Mouse (Mus musculus): Measurements from ENCODE around the gene Fam131c. TPM values are rescaled to one million over a fixed set of nuclear protein-coding genes. Genes with fewer than 3 reads are reported as not detected.

The Fam131c gene
- polyA plus RNA-seq, 1 experiment from 2014 or later = 3.2 TPM

GRCm38 (mm10) chr4:141353868-141354267, 14.2 kb upstream of the Fam131c start:
- DNase-seq = peak; percentile 36
- Histone ChIP-seq H3K36me3 (ENCODE audit: insufficient read depth) (no peaks in the 10 kb centered on the region), H3K9ac (peak overlapping the region; percentile 16; the same call in 1 of the 2 replicates), H3K4me2 (no peak overlapping the region), H3K4me3 (ENCODE audit: low read depth, low read length) (no peak overlapping the region), H3K27me3 (ENCODE audit: insufficient read depth, low read length) (no peaks in the 10 kb centered on the region), H3K27ac (ENCODE audit: low read depth) (peak overlapping the region; percentile 24; the same call in 1 of the 2 replicates), H3K9me3 (ENCODE audit: low read depth, low read length) (no peaks in the 10 kb centered on the region), H3K4me1 (ENCODE audit: insufficient read depth) (no peaks in the 10 kb centered on the region)
- 53% methylated on average over 8 of the region's 8 CpGs for WGBS
- TF ChIP-seq CTCF (IDR thresholded peaks at IDR 0.05; ENCODE audit: low read depth) = no peak
- ATAC-seq (ENCODE audit: insufficient read depth) = 0 out of 2 replicates have a peak, but pooled peaks have one; percentile 48

GRCm38 (mm10) chr4:141357811-141358210, 10.2 kb upstream of the Fam131c start:
- Histone ChIP-seq H3K9ac (no peak overlapping the region), H3K9me3 (ENCODE audit: low read depth, low read length) (no peaks in the 10 kb centered on the region), H3K4me2 (no peak overlapping the region), H3K4me3 (ENCODE audit: low read depth, low read length) (no peak overlapping the region), H3K4me1 (ENCODE audit: insufficient read depth) (no peaks in the 10 kb centered on the region), H3K36me3 (ENCODE audit: insufficient read depth) (no peaks in the 10 kb centered on the region), H3K27ac (ENCODE audit: low read depth) (no peak overlapping the region), H3K27me3 (ENCODE audit: insufficient read depth, low read length) (no peaks in the 10 kb centered on the region)
- ATAC-seq (ENCODE audit: insufficient read depth) (no peak), DNase-seq (no peak)
- no peak for TF ChIP-seq CTCF (IDR thresholded peaks at IDR 0.05; ENCODE audit: low read depth)

GRCm38 (mm10) chr4:141359222-141359621, 8.8 kb upstream of the Fam131c start:
- Histone ChIP-seq H3K27me3 (ENCODE audit: insufficient read depth, low read length) (no peaks in the 10 kb centered on the region), H3K36me3 (ENCODE audit: insufficient read depth) (no peaks in the 10 kb centered on the region), H3K4me3 (ENCODE audit: low read depth, low read length) (no peak overlapping the region), H3K9me3 (ENCODE audit: low read depth, low read length) (no peaks in the 10 kb centered on the region), H3K4me1 (ENCODE audit: insufficient read depth) (no peaks in the 10 kb centered on the region), H3K9ac (no peak overlapping the region), H3K27ac (ENCODE audit: low read depth) (0 out of 2 replicates have a peak overlapping the region, but pooled peaks have one; percentile 36), H3K4me2 (no peak overlapping the region)
- no peak for TF ChIP-seq CTCF (IDR thresholded peaks at IDR 0.05; ENCODE audit: low read depth)
- ATAC-seq (ENCODE audit: insufficient read depth) (no peak), DNase-seq (no peak)
- WGBS = 85% methylated on average over 6 of the region's 6 CpGs

- ATAC-seq (ENCODE audit: insufficient read depth) = no peak
- H3K9me3 ChIP-seq (ENCODE audit: low read depth, low read length) = no peaks in the 10 kb centered on the region
- peak; percentile 64 for TF ChIP-seq CTCF (IDR thresholded peaks at IDR 0.05; ENCODE audit: low read depth)
- H3K9ac ChIP-seq = no peak overlapping the region
- no peak overlapping the region for H3K27ac ChIP-seq (ENCODE audit: low read depth)
- DNase-seq = peak; percentile 79
- H3K4me2 ChIP-seq = no peak overlapping the region
- H3K4me3 ChIP-seq (ENCODE audit: low read depth, low read length) = no peak overlapping the region
- peaks cover 8% of the 10 kb centered on the region for H3K27me3 ChIP-seq (ENCODE audit: insufficient read depth, low read length)
- no peaks in the 10 kb centered on the region for H3K36me3 ChIP-seq (ENCODE audit: insufficient read depth)
- WGBS = 34% methylated on average over 7 of the region's 7 CpGs
- no peaks in the 10 kb centered on the region for H3K4me1 ChIP-seq (ENCODE audit: insufficient read depth)
Observed at GRCm38 (mm10) chr4:141360846-141361245, 7.2 kb upstream of the Fam131c start.

GRCm38 (mm10) chr4:141362937-141363548, 5.0 kb upstream of the Fam131c start:
- DNase-seq = peak; percentile 97
- Histone ChIP-seq H3K4me1 (ENCODE audit: insufficient read depth) (no peaks in the 10 kb centered on the region), H3K4me2 (no peak overlapping the region), H3K36me3 (ENCODE audit: insufficient read depth) (no peaks in the 10 kb centered on the region), H3K9ac (no peak overlapping the region), H3K27me3 (ENCODE audit: insufficient read depth, low read length) (peaks cover 30% of the 10 kb centered on the region), H3K4me3 (ENCODE audit: low read depth, low read length) (no peak overlapping the region), H3K27ac (ENCODE audit: low read depth) (no peak overlapping the region), H3K9me3 (ENCODE audit: low read depth, low read length) (no peaks in the 10 kb centered on the region)
- WGBS = 24% methylated on average over 11 of the region's 11 CpGs
- peak; percentile 95 for TF ChIP-seq CTCF (IDR thresholded peaks at IDR 0.05; ENCODE audit: low read depth)
- 0 out of 2 replicates have a peak, but pooled peaks have one; percentile 15 for ATAC-seq (ENCODE audit: insufficient read depth)

GRCm38 (mm10) chr4:141365126-141365525, 2.9 kb upstream of the Fam131c start:
- Histone ChIP-seq H3K27me3 (ENCODE audit: insufficient read depth, low read length) (peaks cover 45% of the 10 kb centered on the region), H3K27ac (ENCODE audit: low read depth) (no peak overlapping the region), H3K36me3 (ENCODE audit: insufficient read depth) (no peaks in the 10 kb centered on the region), H3K4me1 (ENCODE audit: insufficient read depth) (no peaks in the 10 kb centered on the region), H3K4me3 (ENCODE audit: low read depth, low read length) (no peak overlapping the region), H3K9me3 (ENCODE audit: low read depth, low read length) (no peaks in the 10 kb centered on the region), H3K9ac (no peak overlapping the region), H3K4me2 (no peak overlapping the region)
- no peak for TF ChIP-seq CTCF (IDR thresholded peaks at IDR 0.05; ENCODE audit: low read depth)
- DNase-seq (no peak), ATAC-seq (ENCODE audit: insufficient read depth) (no peak)
- 55% methylated on average over 8 of the region's 8 CpGs for WGBS

- H3K9me3 ChIP-seq (ENCODE audit: low read depth, low read length) = no peaks in the 10 kb centered on the region
- no peaks in the 10 kb centered on the region for H3K36me3 ChIP-seq (ENCODE audit: insufficient read depth)
- no peaks in the 10 kb centered on the region for H3K4me1 ChIP-seq (ENCODE audit: insufficient read depth)
- no peak overlapping the region for H3K4me3 ChIP-seq (ENCODE audit: low read depth, low read length)
- H3K4me2 ChIP-seq = no peak overlapping the region
- no peak for ATAC-seq (ENCODE audit: insufficient read depth)
- no peak overlapping the region for H3K27ac ChIP-seq (ENCODE audit: low read depth)
- H3K27me3 ChIP-seq (ENCODE audit: insufficient read depth, low read length) = peaks cover 45% of the 10 kb centered on the region
- no peak for TF ChIP-seq CTCF (IDR thresholded peaks at IDR 0.05; ENCODE audit: low read depth)
- no peak for DNase-seq
- WGBS = 49% methylated on average over 7 of the region's 7 CpGs
- H3K9ac ChIP-seq = no peak overlapping the region
Observed at GRCm38 (mm10) chr4:141365876-141366275, 2.1 kb upstream of the Fam131c start.
